Mouse (Mus musculus) erythroblast, embryonic 14.5 days (primary cell): ENCODE measurements around the gene Camk1d. TPM values are rescaled to one million over a fixed set of nuclear protein-coding genes. Genes with fewer than 3 reads are reported as not detected.

Experiments
- H3K27me3 ChIP-seq: 2 replicates; pipeline ENCODE4 v1.6.1; 2012; ENCODE audit warnings: inconsistent platforms; ENCODE audit not compliant: control insufficient read depth
- H3K36me3 ChIP-seq: 2 replicates; pipeline ENCODE4 v1.6.1; 2012; ENCODE audit warnings: mild to moderate bottlenecking, inconsistent platforms; ENCODE audit not compliant: control insufficient read depth
- H3K4me1 ChIP-seq: 2 replicates; pipeline ENCODE4 v1.6.1; 2012; ENCODE audit warnings: inconsistent platforms; ENCODE audit not compliant: control insufficient read depth
- H3K4me3 ChIP-seq: replicated peaks from 2 replicates; pipeline ENCODE3; 2012; ENCODE audit warnings: moderate library complexity, mild to moderate bottlenecking, inconsistent platforms
- H3K9me3 ChIP-seq: 2 replicates; pipeline ENCODE4 v1.6.1; 2012; ENCODE audit warnings: low read length, inconsistent platforms, mixed read lengths; ENCODE audit not compliant: control insufficient read depth
- GATA1 ChIP-seq: IDR thresholded peaks from 2 replicates; pipeline ENCODE4 v1.6.1; 2012; ENCODE audit warnings: low read length, inconsistent platforms, mixed read lengths
- TAL1 ChIP-seq: IDR thresholded peaks from 3 replicates; pipeline ENCODE4 v1.6.1; 2012; ENCODE audit warnings: low read length, inconsistent platforms, mixed read lengths
- polyA plus RNA-seq: library from polyadenylated mRNA; stranded (reverse); fragments of >175 nt; gene quantifications from 2 replicates; pipeline ENCODE4 v1.2.3, GENCODE M21; 2012

Camk1d gene
- polyA plus RNA-seq, 1 experiment: 0.02 TPM

- no peaks in the 10 kb centered on the region for H3K36me3 ChIP-seq
- no peaks in the 10 kb centered on the region for H3K9me3 ChIP-seq
- TF ChIP-seq GATA1: no peak
- TF ChIP-seq TAL1: no peak
- no peaks in the 10 kb centered on the region for H3K4me1 ChIP-seq
- no peaks in the 10 kb centered on the region for H3K27me3 ChIP-seq
- H3K4me3 ChIP-seq: no peak overlapping the region
These were observed 22.6 kb downstream of the Camk1d start for GRCm38 (mm10) chr2:5691729-5692128.

- Histone ChIP-seq H3K36me3 (no peaks in the 10 kb centered on the region), H3K4me3 (no peak overlapping the region), H3K9me3 (no peaks in the 10 kb centered on the region), H3K4me1 (no peaks in the 10 kb centered on the region), H3K27me3 (no peaks in the 10 kb centered on the region)
- no peak for TF ChIP-seq GATA1
- TF ChIP-seq TAL1: no peak
These were observed 30.9 kb downstream of the Camk1d start for GRCm38 (mm10) chr2:5683366-5683765.

- H3K9me3 ChIP-seq: no peaks in the 10 kb centered on the region
- no peaks in the 10 kb centered on the region for H3K4me1 ChIP-seq
- H3K4me3 ChIP-seq: no peak overlapping the region
- TF ChIP-seq TAL1: no peak; the same call in 2 of the 3 replicates
- TF ChIP-seq GATA1: no peak
- H3K36me3 ChIP-seq: no peaks in the 10 kb centered on the region
- no peaks in the 10 kb centered on the region for H3K27me3 ChIP-seq
These were observed 32.4 kb downstream of the Camk1d start for GRCm38 (mm10) chr2:5681909-5682308.

- TF ChIP-seq TAL1: no peak
- TF ChIP-seq GATA1: no peak
- H3K4me3 ChIP-seq: no peak overlapping the region
- no peaks in the 10 kb centered on the region for H3K9me3 ChIP-seq
- H3K36me3 ChIP-seq: no peaks in the 10 kb centered on the region
- no peaks in the 10 kb centered on the region for H3K4me1 ChIP-seq
- H3K27me3 ChIP-seq: no peaks in the 10 kb centered on the region
These were observed 33.0 kb downstream of the Camk1d start for GRCm38 (mm10) chr2:5681302-5681701.

GRCm38 (mm10) chr2:5679055-5679454 is 35.3 kb downstream of the Camk1d start:
- H3K27me3 ChIP-seq: no peaks in the 10 kb centered on the region
- no peak for TF ChIP-seq TAL1
- no peak for TF ChIP-seq GATA1
- H3K9me3 ChIP-seq: no peaks in the 10 kb centered on the region
- H3K36me3 ChIP-seq: no peaks in the 10 kb centered on the region
- no peak overlapping the region for H3K4me3 ChIP-seq
- H3K4me1 ChIP-seq: no peaks in the 10 kb centered on the region

- H3K9me3 ChIP-seq: no peaks in the 10 kb centered on the region
- TF ChIP-seq GATA1 (no peak), TAL1 (no peak)
- H3K27me3 ChIP-seq: no peaks in the 10 kb centered on the region
- no peaks in the 10 kb centered on the region for H3K36me3 ChIP-seq
- H3K4me1 ChIP-seq: no peaks in the 10 kb centered on the region
- H3K4me3 ChIP-seq: no peak overlapping the region
These were observed 36.8 kb downstream of the Camk1d start for GRCm38 (mm10) chr2:5677472-5677871.

GRCm38 (mm10) chr2:5676786-5677185 is 37.5 kb downstream of the Camk1d start:
- Histone ChIP-seq H3K9me3 (no peaks in the 10 kb centered on the region), H3K27me3 (no peaks in the 10 kb centered on the region), H3K4me1 (no peaks in the 10 kb centered on the region), H3K4me3 (no peak overlapping the region), H3K36me3 (no peaks in the 10 kb centered on the region)
- TF ChIP-seq TAL1 (no peak), GATA1 (no peak)

- TF ChIP-seq GATA1 (no peak), TAL1 (no peak)
- H3K36me3 ChIP-seq: no peaks in the 10 kb centered on the region
- H3K4me3 ChIP-seq: no peak overlapping the region
- H3K27me3 ChIP-seq: no peaks in the 10 kb centered on the region
- H3K4me1 ChIP-seq: no peaks in the 10 kb centered on the region
- H3K9me3 ChIP-seq: no peaks in the 10 kb centered on the region
These were observed 38.2 kb downstream of the Camk1d start for GRCm38 (mm10) chr2:5676143-5676483.

- TF ChIP-seq GATA1: no peak
- no peak for TF ChIP-seq TAL1
- Histone ChIP-seq H3K36me3 (no peaks in the 10 kb centered on the region), H3K9me3 (no peaks in the 10 kb centered on the region), H3K4me3 (no peak overlapping the region), H3K4me1 (no peaks in the 10 kb centered on the region), H3K27me3 (no peaks in the 10 kb centered on the region)
These were observed 38.7 kb downstream of the Camk1d start for GRCm38 (mm10) chr2:5675431-5676142.

- H3K36me3 ChIP-seq: no peaks in the 10 kb centered on the region
- no peaks in the 10 kb centered on the region for H3K9me3 ChIP-seq
- no peaks in the 10 kb centered on the region for H3K27me3 ChIP-seq
- no peaks in the 10 kb centered on the region for H3K4me1 ChIP-seq
- H3K4me3 ChIP-seq: no peak overlapping the region
- no peak for TF ChIP-seq GATA1
- no peak for TF ChIP-seq TAL1
These were observed 39.8 kb downstream of the Camk1d start for GRCm38 (mm10) chr2:5674512-5674911.
